Mouse (Mus musculus) forebrain, embryonic 13.5 days (tissue): ENCODE data around the gene Negr1. TPM values are rescaled to one million over a fixed set of nuclear protein-coding genes. Genes with fewer than 3 reads are reported as not detected.

Source experiments
- ATAC-seq: fragments of 200-750 bp; cut with Nextera tagmentation; 2 replicates; pipeline ENCODE4 v1.8.0; 2017
- H3K27ac ChIP-seq: fragments of 300-500 bp; sonication (generic); 2 replicates; pipeline ENCODE4 v1.5.1; 2015; ENCODE audit warnings: inconsistent platforms, mild to moderate bottlenecking, moderate library complexity
- H3K27me3 ChIP-seq: fragments of 300-500 bp; sonication (generic); 2 replicates; pipeline ENCODE4 v1.6.1; 2015; ENCODE audit warnings: mild to moderate bottlenecking, inconsistent platforms
- H3K36me3 ChIP-seq: fragments of 300-500 bp; sonication (generic); 2 replicates; pipeline ENCODE4 v1.6.1; 2015; ENCODE audit warnings: mild to moderate bottlenecking, inconsistent platforms; ENCODE audit not compliant: poor library complexity, severe bottlenecking
- H3K4me1 ChIP-seq: fragments of 300-500 bp; sonication (generic); 2 replicates; pipeline ENCODE4 v1.6.1; 2015; ENCODE audit warnings: inconsistent platforms
- H3K4me2 ChIP-seq: fragments of 300-500 bp; sonication (generic); 2 replicates; pipeline ENCODE4 v1.6.1; 2015; ENCODE audit warnings: inconsistent platforms, mild to moderate bottlenecking, moderate library complexity
- H3K4me3 ChIP-seq: fragments of 300-500 bp; sonication (generic); 2 replicates; pipeline ENCODE4 v1.5.1; 2015; ENCODE audit warnings: mild to moderate bottlenecking, inconsistent platforms
- H3K9ac ChIP-seq: fragments of 300-500 bp; sonication (generic); 2 replicates; pipeline ENCODE4 v1.6.1; 2015; ENCODE audit warnings: mild to moderate bottlenecking, inconsistent platforms
- H3K9me3 ChIP-seq: fragments of 300-500 bp; sonication (generic); replicated peaks from 2 replicates; pipeline ENCODE4 v1.6.1; 2016; ENCODE audit warnings: inconsistent platforms
- WGBS: fragments of 180-500 bp; shearing (Covaris S2); methylation state at CpG from one replicate; pipeline ENCODE4 v1.1.7; 2015; 5-methylcytosine and 5-hydroxymethylcytosine counted together
- polyA plus RNA-seq: library from polyadenylated mRNA; unstranded; fragments of >200 nt; fragmentation: Nextera tagmentation; extraction: Ambion mirVana; gene quantifications from 2 replicates; pipeline ENCODE4 v1.2.1, GENCODE M21; 2015

Negr1 gene
- polyA plus RNA-seq, 1 experiment from 2014 or later = 22.5 TPM

- Histone ChIP-seq H3K36me3 (no peaks in the 10 kb centered on the region), H3K4me3 (no peak overlapping the region), H3K4me1 (peaks cover 5% of the 10 kb centered on the region; the same call in 1 of the 2 replicates), H3K27me3 (no peaks in the 10 kb centered on the region), H3K9me3 (no peaks in the 10 kb centered on the region), H3K27ac (no peak overlapping the region), H3K4me2 (no peak overlapping the region), H3K9ac (no peak overlapping the region)
- 44% methylated on average over 4 of the region's 4 CpGs for WGBS
- peak; percentile 38; the same call in 1 of the 2 replicates for ATAC-seq
Measured at GRCm38 (mm10) chr3:156895322-156895721, 333.7 kb downstream of the Negr1 start.

- Histone ChIP-seq H3K27me3 (no peaks in the 10 kb centered on the region), H3K4me3 (no peak overlapping the region), H3K9ac (no peak overlapping the region), H3K4me1 (peaks cover 5% of the 10 kb centered on the region; the same call in 1 of the 2 replicates), H3K36me3 (no peaks in the 10 kb centered on the region), H3K9me3 (no peaks in the 10 kb centered on the region), H3K4me2 (no peak overlapping the region), H3K27ac (no peak overlapping the region)
- no peak; the same call in 1 of the 2 replicates for ATAC-seq
- 83% methylated on average over 4 of the region's 4 CpGs for WGBS
Measured at GRCm38 (mm10) chr3:156896106-156896505, 334.5 kb downstream of the Negr1 start.

GRCm38 (mm10) chr3:156896552-156896951 lies 335.0 kb downstream of the Negr1 start:
- 70% methylated on average over 1 of the region's 1 CpGs for WGBS
- Histone ChIP-seq H3K9ac (no peak overlapping the region), H3K4me1 (peaks cover 5% of the 10 kb centered on the region; the same call in 1 of the 2 replicates), H3K27me3 (no peaks in the 10 kb centered on the region), H3K9me3 (no peaks in the 10 kb centered on the region), H3K27ac (no peak overlapping the region), H3K4me3 (no peak overlapping the region), H3K36me3 (no peaks in the 10 kb centered on the region), H3K4me2 (no peak overlapping the region)
- ATAC-seq = no peak

- Histone ChIP-seq H3K36me3 (no peaks in the 10 kb centered on the region), H3K9me3 (no peaks in the 10 kb centered on the region), H3K4me1 (peaks cover 28% of the 10 kb centered on the region), H3K27me3 (no peaks in the 10 kb centered on the region), H3K27ac (no peak overlapping the region), H3K4me2 (no peak overlapping the region), H3K9ac (no peak overlapping the region), H3K4me3 (no peak overlapping the region)
- WGBS = 90% methylated on average over 3 of the region's 3 CpGs
- ATAC-seq = no peak
Measured at GRCm38 (mm10) chr3:156901140-156901539, 339.5 kb downstream of the Negr1 start.

GRCm38 (mm10) chr3:156903925-156904576 lies 342.5 kb downstream of the Negr1 start:
- H3K9ac ChIP-seq = no peak overlapping the region
- H3K9me3 ChIP-seq = no peaks in the 10 kb centered on the region
- peak overlapping the region; percentile 27; the same call in 1 of the 2 replicates for H3K27ac ChIP-seq
- peak; percentile 95 for ATAC-seq
- H3K36me3 ChIP-seq = no peaks in the 10 kb centered on the region
- H3K4me1 ChIP-seq = peaks cover 28% of the 10 kb centered on the region
- 13% methylated on average over 9 of the region's 9 CpGs for WGBS
- no peaks in the 10 kb centered on the region for H3K27me3 ChIP-seq
- no peak overlapping the region for H3K4me3 ChIP-seq
- no peak overlapping the region for H3K4me2 ChIP-seq

- Histone ChIP-seq H3K4me1 (no peaks in the 10 kb centered on the region), H3K27ac (no peak overlapping the region), H3K9me3 (no peaks in the 10 kb centered on the region), H3K4me2 (no peak overlapping the region), H3K27me3 (no peaks in the 10 kb centered on the region), H3K4me3 (no peak overlapping the region), H3K9ac (no peak overlapping the region), H3K36me3 (no peaks in the 10 kb centered on the region)
- 84% methylated on average over 3 of the region's 3 CpGs for WGBS
- no peak for ATAC-seq
Measured at GRCm38 (mm10) chr3:156912816-156913215, 351.2 kb downstream of the Negr1 start.

GRCm38 (mm10) chr3:156921369-156921768 lies 359.8 kb downstream of the Negr1 start:
- Histone ChIP-seq H3K4me1 (peaks cover 10% of the 10 kb centered on the region), H3K4me2 (no peak overlapping the region), H3K4me3 (no peak overlapping the region), H3K9ac (no peak overlapping the region), H3K36me3 (no peaks in the 10 kb centered on the region), H3K27me3 (no peaks in the 10 kb centered on the region), H3K9me3 (no peaks in the 10 kb centered on the region), H3K27ac (no peak overlapping the region)
- ATAC-seq = no peak

- 90% methylated on average over 1 of the region's 1 CpGs for WGBS
- no peak overlapping the region for H3K4me2 ChIP-seq
Measured at GRCm38 (mm10) chr3:156923159-156923558, 361.6 kb downstream of the Negr1 start.

GRCm38 (mm10) chr3:156925102-156925501 lies 363.5 kb downstream of the Negr1 start:
- Histone ChIP-seq H3K4me3 (no peak overlapping the region), H3K9me3 (no peaks in the 10 kb centered on the region), H3K27me3 (no peaks in the 10 kb centered on the region), H3K27ac (no peak overlapping the region), H3K9ac (no peak overlapping the region), H3K4me2 (no peak overlapping the region), H3K4me1 (peaks cover 6% of the 10 kb centered on the region), H3K36me3 (no peaks in the 10 kb centered on the region)
- WGBS = 94% methylated on average over 5 of the region's 5 CpGs
- ATAC-seq = no peak

More at GRCm38 (mm10) chr3:156923159-156923558, 361.6 kb downstream of the Negr1 start:
- peaks cover 10% of the 10 kb centered on the region for H3K4me1 ChIP-seq
- H3K9me3 ChIP-seq = no peaks in the 10 kb centered on the region
- H3K27me3 ChIP-seq = no peaks in the 10 kb centered on the region
- H3K27ac ChIP-seq = no peak overlapping the region
- no peaks in the 10 kb centered on the region for H3K36me3 ChIP-seq
- H3K4me3 ChIP-seq = no peak overlapping the region
- ATAC-seq = no peak
- H3K9ac ChIP-seq = no peak overlapping the region

GRCm38 (mm10) chr3:156928396-156929061 lies 366.9 kb downstream of the Negr1 start:
- H3K9ac ChIP-seq = no peak overlapping the region
- no peaks in the 10 kb centered on the region for H3K36me3 ChIP-seq
- H3K27me3 ChIP-seq = no peaks in the 10 kb centered on the region
- H3K4me1 ChIP-seq = no peaks in the 10 kb centered on the region
- H3K4me2 ChIP-seq = no peak overlapping the region
- H3K27ac ChIP-seq = no peak overlapping the region
- 76% methylated on average over 5 of the region's 5 CpGs for WGBS
- no peak overlapping the region for H3K4me3 ChIP-seq
- H3K9me3 ChIP-seq = no peaks in the 10 kb centered on the region
- peak; percentile 24; the same call in 1 of the 2 replicates for ATAC-seq

- H3K27me3 ChIP-seq = no peaks in the 10 kb centered on the region
- no peak overlapping the region for H3K9ac ChIP-seq
- peak; percentile 51; the same call in 1 of the 2 replicates for ATAC-seq
- H3K4me3 ChIP-seq = no peak overlapping the region
- H3K27ac ChIP-seq = no peak overlapping the region
- H3K4me2 ChIP-seq = no peak overlapping the region
- H3K36me3 ChIP-seq = no peaks in the 10 kb centered on the region
- H3K9me3 ChIP-seq = no peaks in the 10 kb centered on the region
- 91% methylated on average over 3 of the region's 3 CpGs for WGBS
- no peaks in the 10 kb centered on the region for H3K4me1 ChIP-seq
Measured at GRCm38 (mm10) chr3:156929062-156929397, 367.4 kb downstream of the Negr1 start.

GRCm38 (mm10) chr3:156929677-156930440 lies 368.3 kb downstream of the Negr1 start:
- Histone ChIP-seq H3K36me3 (no peaks in the 10 kb centered on the region), H3K27ac (no peak overlapping the region), H3K4me3 (no peak overlapping the region), H3K27me3 (no peaks in the 10 kb centered on the region), H3K4me2 (no peak overlapping the region), H3K9ac (no peak overlapping the region), H3K4me1 (no peaks in the 10 kb centered on the region), H3K9me3 (no peaks in the 10 kb centered on the region)
- 87% methylated on average over 2 of the region's 2 CpGs for WGBS
- no peak for ATAC-seq
